In the genomic region with DNA sequence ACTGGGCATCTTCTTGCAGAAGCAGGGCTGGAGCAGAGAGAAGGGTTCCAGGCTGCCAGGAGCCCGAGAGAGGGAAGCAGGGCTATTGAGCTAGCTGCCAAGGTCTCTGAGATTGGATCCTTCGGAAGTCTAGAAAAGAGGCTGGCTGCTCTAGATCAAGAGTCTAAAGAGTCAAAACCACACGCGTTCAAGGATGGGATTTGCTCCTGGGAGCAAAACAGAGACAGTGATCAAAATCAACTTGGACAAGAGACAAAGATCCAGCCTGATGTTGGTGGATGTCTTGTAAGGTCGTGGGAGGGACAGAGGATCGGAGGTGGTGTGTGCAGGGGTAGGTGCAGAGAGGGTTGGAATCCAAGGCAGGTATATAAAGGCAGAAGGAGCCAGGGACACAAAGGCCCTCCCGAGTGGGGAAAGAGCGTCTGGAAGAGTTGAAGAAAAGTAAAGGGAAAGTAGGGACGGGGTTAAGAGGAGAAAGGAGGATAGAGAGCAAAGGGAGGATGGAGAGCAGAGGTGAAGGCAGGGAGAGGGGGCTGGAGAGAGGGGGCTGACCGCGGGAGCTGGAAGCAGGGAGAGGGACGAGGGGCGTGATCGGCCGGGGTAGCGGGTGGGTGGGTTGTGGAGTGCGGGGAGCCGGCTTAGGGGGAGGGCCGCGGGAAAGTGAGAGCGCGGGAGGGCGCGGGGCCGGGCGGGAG, we compare ENCODE assay signal across 9 mouse cellular contexts. TPM values are rescaled to one million over a fixed set of nuclear protein-coding genes. Genes with fewer than 3 reads are reported as not detected.
DNase-seq lines count a peak whose midpoint lies in the region; ATAC-seq and TF ChIP-seq lines count a peak whose summit lies in the region.
"Had no signal": no experiment of that assay in that cellular context is flagged by ENCODE, and none has a peak within 500 bp of the region (broad histone marks: within the 10 kb centered on the region; RNA-seq: fewer than 3 reads in every experiment).

No protein-coding gene starts in this region.

- H3K4me2 ChIP-seq in kidney, postnatal 0 days (ENCODE audit: low read length), result peak overlapping the region; percentile 99
- peak overlapping the region; percentile 97 for H3K4me2 ChIP-seq in hindbrain, embryonic 15.5 days

- H3K27ac ChIP-seq in kidney, postnatal 0 days, result peak overlapping the region; percentile 75; the same call in 1 of the 2 replicates
- peak overlapping the region; percentile 86 for H3K27ac ChIP-seq in hindbrain, embryonic 15.5 days (replicated peaks)

- no peak for DNase-seq in kidney, postnatal 0 days (ENCODE audit: low spot score)
- DNase-seq in kidney, postnatal 25 days, result no peak
- DNase-seq in cerebellum, postnatal 10 days, result peak; percentile 55 to 73
- DNase-seq in neural tube, embryonic 10.5 days (ENCODE audit: extremely low spot score, low spot score), result peak; percentile 39
- no peak for DNase-seq in urinary bladder, adult 2 months (ENCODE audit: low spot score)
- DNase-seq in layer of hippocampus, adult 11-12 months (ENCODE audit: low spot score), result no peak
- no peak for DNase-seq in ovary, adult 18-20 months (ENCODE audit: low spot score)

- H3K27me3 ChIP-seq in kidney, postnatal 0 days (ENCODE audit: insufficient read depth, low read length), result no peaks in the 10 kb centered on the region
- H3K27me3 ChIP-seq in hindbrain, embryonic 15.5 days, result no peaks in the 10 kb centered on the region

- H3K9me3 ChIP-seq in kidney, postnatal 0 days (replicated peaks; ENCODE audit: low read length), result no peaks in the 10 kb centered on the region
- no peaks in the 10 kb centered on the region for H3K9me3 ChIP-seq in hindbrain, embryonic 15.5 days

- TF ChIP-seq CTCF in kidney, postnatal 0 days (IDR thresholded peaks at IDR 0.05; ENCODE audit: low read depth), result no peak

- H3K36me3 ChIP-seq in kidney, postnatal 0 days (ENCODE audit: insufficient read depth, low read length), result no peaks in the 10 kb centered on the region
- H3K36me3 ChIP-seq in hindbrain, embryonic 15.5 days, result no peaks in the 10 kb centered on the region

- WGBS in kidney, postnatal 0 days, result 9% methylated on average over 21 of the region's 26 CpGs
- 7% methylated on average over 20 of the region's 26 CpGs for WGBS in hindbrain, embryonic 15.5 days

- H3K9ac ChIP-seq in kidney, postnatal 0 days (ENCODE audit: low read depth, low read length), result peak overlapping the region; percentile 82
- H3K9ac ChIP-seq in hindbrain, embryonic 15.5 days, result peak overlapping the region; percentile 95

- peak overlapping the region; percentile 77 for H3K4me3 ChIP-seq in kidney, postnatal 0 days (replicated peaks; ENCODE audit: low read depth, low read length)
- peak overlapping the region; percentile 82 for H3K4me3 ChIP-seq in hindbrain, embryonic 15.5 days
- H3K4me3 ChIP-seq: myocyte had no signal

- peak; percentile 78; the same call in 1 of the 2 replicates for ATAC-seq in kidney, postnatal 0 days (replicated peaks; ENCODE audit: low FRiP score, low read depth)
- peak; percentile 50; the same call in 1 of the 2 replicates for ATAC-seq in hindbrain, embryonic 15.5 days (ENCODE audit: low FRiP score, low read depth)

- no peaks in the 10 kb centered on the region for H3K4me1 ChIP-seq in kidney, postnatal 0 days (replicated peaks; ENCODE audit: insufficient read depth, low read length)
- H3K4me1 ChIP-seq in hindbrain, embryonic 15.5 days (replicated peaks), result peaks cover 26% of the 10 kb centered on the region

RNA-seq across cellular contexts. Expression of gene Tmem178, which starts 0.5 kb away (rescaled TPM):
- polyA plus RNA-seq in kidney, postnatal 0 days (2015; fragmentation: Nextera tagmentation; extraction: Ambion mirVana), result 41.8 and 46.0 TPM in 2 replicates
- polyA plus RNA-seq in hindbrain, embryonic 15.5 days (2015; fragmentation: Nextera tagmentation; extraction: Ambion mirVana), result 31.1 and 32.9 TPM in 2 replicates
- 0.62 and 0.90 TPM in 2 replicates for polyA plus RNA-seq in urinary bladder, adult 2 months (2012; rRNA removed)
- polyA plus RNA-seq: myocyte had no signal

Comparison
In these comparisons a context has a peak if more than half of its experiments do, and no peak if none do; other contexts are left out.
1. DNase-seq: peak in cerebellum, postnatal 10 days (2 of 2) and neural tube, embryonic 10.5 days (single experiment); none in kidney, postnatal 0 days (single experiment), kidney, postnatal 25 days (0 of 2), urinary bladder, adult 2 months (single experiment), layer of hippocampus, adult 11-12 months (single experiment) and ovary, adult 18-20 months (single experiment).
2. RNA of gene Tmem178, which starts 0.5 kb away (polyA plus RNA-seq): 41.8 to 46.0 TPM in kidney, postnatal 0 days and 31.1 to 32.9 TPM in hindbrain, embryonic 15.5 days; 0.62 to 0.90 TPM in urinary bladder, adult 2 months; every median in the first group is over 10 times any median in the second.